Mouse (Mus musculus): ENCODE measurements at regions not wholly inside any gene's neighbourhood (a gene's known extent, or its start where the extent isn't known, plus 50 kb on each side); places are given as distances from the start of the nearest gene placed in this dataset.

DNA sequence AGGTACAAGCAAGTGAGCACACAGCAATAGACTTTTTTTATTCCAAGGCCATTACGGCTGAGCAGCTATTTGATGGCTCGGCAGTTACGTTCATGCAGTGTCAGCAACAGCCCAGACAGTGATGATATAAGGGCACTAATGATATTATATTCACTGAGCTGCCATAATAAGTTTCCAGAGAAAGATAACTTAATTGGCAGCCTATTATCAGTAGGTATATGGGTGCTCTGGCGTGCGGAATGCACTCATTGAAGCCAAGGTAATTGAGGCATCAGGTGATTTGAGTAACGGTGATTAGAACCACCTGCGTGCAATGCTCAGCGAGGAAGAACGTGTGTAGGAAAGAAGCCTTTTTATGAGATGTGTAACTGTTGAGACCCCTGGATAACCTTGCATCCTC lies 358.0 kb downstream of the Cenpc1 start:
- intact Hi-C loops (cut with DNase I), result no loop called here

DNA sequence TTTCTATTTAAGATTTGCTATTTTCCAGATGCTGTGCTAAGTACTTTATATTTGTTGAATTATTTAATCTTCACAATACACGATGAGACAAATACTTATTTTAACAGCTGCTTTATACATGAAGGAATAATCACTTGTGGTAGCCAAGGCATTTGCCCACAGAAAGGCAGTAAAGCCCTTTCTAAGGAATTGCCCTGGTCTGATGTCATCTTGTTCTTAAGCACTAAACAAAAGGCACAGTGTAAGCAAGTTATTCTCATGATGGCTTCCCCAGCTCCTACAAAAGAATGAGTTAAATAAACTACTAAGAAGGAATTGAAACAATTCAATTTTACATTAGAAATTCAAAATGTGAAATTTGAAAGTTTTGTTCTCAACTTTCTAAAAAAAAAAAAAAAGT lies 358.8 kb downstream of the Cenpc1 start:
- intact Hi-C loops (cut with DNase I), result no loop called here

DNA sequence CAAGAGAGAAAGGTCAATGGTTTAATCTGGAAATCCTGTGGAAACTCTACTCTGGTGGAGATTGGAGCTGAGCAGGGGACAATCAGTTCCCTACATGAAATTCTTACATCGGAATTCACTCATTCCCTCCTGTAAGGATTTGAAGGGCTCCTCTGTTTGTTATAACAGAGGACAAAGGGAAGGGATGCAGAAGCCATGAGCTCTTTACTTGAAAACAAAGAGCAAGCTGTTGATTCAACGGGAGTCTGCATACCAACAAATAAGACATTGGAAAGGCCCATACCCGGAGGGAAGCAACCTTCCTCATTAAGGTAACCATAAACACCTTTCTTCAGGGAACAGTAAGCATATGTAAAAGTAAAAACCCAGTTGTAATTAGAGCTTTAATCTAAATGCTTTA lies 359.3 kb downstream of the Cenpc1 start:
- intact Hi-C loops (cut with DNase I), result no loop called here

GRCm38 (mm10) chr5:85677872-85678271 lies 387.5 kb downstream of the Cenpc1 start:
- intact Hi-C loops (cut with DNase I), result no loop called here

- intact Hi-C loops (cut with DNase I), result no loop called here
Observed at GRCm38 (mm10) chr5:85671121-85671520, 394.3 kb downstream of the Cenpc1 start.

DNA sequence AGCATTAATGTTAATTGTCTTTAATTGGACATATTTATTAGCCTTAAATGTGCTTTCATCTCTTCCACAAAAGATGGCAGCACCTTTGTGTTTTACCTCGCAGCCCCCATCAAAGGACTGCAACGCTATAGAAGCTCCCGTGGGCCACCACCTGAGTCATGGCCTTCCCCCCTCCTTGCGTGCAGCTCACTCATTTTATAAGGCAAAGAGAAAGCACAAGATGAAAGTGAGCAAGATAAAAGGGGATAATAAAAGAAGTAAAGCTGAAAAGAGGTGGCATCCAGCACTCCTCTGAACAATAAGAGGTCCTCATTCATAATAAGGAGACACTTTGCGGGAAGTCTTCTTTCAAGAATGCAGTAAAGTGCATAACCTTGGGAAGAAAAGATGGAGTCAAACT lies 403.9 kb downstream of the Cenpc1 start:
- intact Hi-C loops (cut with DNase I), result no loop called here

DNA sequence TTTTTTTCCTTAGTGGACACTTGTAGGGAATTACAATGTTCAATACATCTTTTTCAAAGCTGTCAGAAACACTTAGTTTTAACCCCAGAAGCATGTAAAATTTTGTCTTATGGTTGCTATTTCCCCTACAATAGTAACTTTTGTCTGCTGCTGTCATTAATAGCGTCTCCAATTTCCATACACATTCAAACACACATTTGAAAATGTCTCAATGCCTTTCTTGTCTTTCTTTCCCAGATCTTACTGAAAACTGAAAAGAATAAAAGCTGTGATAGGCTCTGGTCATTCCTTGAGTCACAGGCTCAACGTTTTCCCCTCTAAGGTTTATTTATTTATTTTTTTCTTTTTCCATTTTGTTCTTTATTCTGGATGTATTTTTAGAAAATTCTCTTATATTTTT lies 444.3 kb downstream of the Cenpc1 start:
- intact Hi-C loops (cut with DNase I), result no loop called here

DNA sequence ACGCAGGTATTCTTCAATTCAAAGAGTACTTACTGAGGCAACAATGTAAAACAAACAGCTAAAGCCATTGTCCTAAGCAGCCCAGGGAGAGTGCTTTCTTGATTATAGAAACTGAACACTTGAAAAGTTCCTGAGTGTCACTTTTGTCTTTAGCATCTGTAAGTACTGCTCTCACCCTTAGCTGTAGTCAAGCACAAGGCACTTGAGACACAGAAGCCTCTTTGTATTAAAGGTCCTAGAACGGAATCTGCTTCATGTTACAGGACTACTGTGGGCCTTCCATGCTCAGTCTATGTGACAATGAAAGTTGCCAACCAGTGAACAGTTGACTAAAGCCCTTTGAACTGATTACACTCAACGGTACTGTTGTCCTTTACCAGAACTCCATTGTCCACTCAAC lies 450.6 kb downstream of the Cenpc1 start:
- intact Hi-C loops (cut with DNase I), result no loop called here

GRCm38 (mm10) chr5:85612606-85613005 lies 452.8 kb downstream of the Cenpc1 start:
- intact Hi-C loops (cut with DNase I), result no loop called here

DNA sequence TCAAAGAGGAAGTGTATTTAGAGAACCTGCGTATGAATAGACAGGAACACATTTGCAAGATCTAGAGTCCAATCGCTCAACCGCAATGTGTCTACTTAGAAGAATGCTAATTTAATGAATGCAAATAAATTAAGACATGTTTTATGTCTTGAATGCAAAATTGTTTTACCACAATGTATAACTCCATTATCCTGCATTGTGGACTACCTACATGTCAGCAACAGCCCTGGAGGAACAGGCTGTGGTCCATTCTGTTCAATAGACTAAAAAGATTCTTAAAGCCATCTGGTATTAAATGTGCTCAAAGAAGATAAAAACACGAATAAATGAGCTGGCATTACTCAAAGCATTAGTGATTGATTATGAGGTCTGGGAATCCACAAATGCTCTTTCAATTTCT lies 456.3 kb downstream of the Cenpc1 start:
- intact Hi-C loops (cut with DNase I), result no loop called here

GRCm38 (mm10) chr5:85598164-85598563 lies 467.2 kb downstream of the Cenpc1 start:
- intact Hi-C loops (cut with DNase I), result no loop called here

DNA sequence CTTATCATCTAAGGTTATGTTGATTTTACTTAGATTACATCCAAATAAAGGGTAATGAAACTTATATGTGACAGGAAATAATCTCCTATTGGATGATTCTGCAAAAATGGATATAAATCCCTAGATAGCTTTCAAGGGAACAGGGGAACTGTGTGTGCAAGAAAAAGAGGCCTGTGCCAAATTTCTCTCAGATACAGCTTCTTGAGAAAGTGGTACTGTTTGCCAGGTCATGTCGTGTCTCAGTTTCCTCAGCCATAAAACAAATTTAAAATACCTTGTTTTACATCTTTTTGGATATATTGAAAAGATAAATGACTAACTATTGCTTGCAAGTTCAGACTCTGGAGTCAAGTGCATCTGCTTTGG lies 470.3 kb downstream of the Cenpc1 start:
- intact Hi-C loops (cut with DNase I), result no loop called here

- intact Hi-C loops (cut with DNase I), result no loop called here
Observed at GRCm38 (mm10) chr5:85594413-85595081, 470.8 kb downstream of the Cenpc1 start.

DNA sequence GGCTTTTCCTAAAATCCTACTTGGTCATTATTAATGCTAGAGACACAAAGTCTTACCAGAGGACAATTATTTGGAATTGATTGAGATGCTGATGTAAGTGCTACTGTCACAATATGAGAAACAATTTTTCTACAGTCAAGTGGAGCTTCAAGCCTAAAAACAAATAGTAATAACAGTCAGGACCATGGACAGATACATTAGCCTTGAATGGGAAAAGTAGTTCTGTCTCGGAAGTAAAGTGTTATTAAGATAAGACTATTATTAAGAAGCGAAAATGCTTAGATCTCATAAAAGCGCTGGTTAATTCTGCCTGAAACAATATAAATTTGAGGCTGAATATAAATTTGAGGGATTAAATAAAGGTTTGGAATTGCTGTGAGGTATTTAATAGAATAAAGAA lies 473.1 kb downstream of the Cenpc1 start:
- intact Hi-C loops (cut with DNase I), result no loop called here

DNA sequence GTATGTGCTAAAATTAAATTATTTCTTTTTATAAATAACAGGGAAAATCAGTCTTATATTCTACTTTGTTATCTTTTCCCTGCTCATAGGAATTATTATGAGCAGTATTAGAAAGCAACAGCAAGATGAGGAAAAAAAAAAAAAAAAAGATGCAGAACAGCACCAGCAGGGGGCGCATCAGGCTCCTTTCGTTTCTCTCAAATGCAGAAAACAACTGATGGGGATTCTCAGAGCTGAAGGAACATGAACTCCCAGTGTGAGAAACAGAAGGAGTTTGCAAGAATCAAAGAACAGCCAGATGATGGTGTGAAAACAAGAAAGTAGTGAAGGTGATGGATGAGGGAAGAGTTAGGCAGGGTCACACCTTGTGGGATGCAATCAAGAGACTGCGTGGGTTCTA lies 478.7 kb downstream of the Cenpc1 start:
- intact Hi-C loops (cut with DNase I), result loop anchor here (5.0 to 10.0 kb wide), 2 partner anchors 348 to 406 kb away; no protein-coding TSS in a partner anchor

DNA sequence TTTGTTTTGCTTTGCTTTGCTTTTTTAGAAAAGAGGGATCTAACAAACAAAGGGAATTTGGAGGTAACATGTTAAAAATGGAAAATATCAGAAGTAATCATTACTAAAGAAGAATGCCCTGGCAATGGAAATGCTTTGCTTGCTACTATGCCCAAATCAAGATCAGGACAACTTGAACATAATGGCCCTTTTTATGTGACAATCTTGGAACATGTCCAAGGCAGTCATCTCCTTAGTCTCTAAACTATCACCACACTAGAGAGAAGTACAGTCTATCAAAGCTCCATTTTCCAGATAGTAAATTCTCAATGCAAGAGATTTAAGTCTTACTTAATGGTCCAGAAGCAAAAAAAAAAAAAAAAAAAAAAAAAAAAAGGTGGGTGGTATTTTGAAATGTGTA lies 492.9 kb downstream of the Cenpc1 start:
- intact Hi-C loops (cut with DNase I), result no loop called here

DNA sequence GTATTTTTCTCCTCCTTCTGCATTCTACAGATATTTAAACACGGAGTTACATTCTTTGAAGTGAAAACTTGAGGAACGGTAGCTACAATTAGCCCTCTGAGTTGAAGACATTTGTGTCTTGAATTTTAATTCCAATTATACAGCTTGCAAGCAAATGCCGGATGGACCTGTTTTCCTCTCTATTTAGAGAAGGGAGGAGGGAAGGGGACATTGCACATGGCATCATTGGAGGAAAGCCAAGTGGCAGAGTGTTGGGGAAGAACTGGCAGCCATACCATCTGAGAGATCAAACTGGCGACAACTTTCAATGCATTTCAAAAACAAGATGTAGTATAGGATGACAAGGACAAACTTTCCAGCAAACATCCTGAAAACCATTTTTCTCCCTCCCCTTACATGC lies 493.4 kb downstream of the Cenpc1 start:
- intact Hi-C loops (cut with DNase I), result no loop called here

DNA sequence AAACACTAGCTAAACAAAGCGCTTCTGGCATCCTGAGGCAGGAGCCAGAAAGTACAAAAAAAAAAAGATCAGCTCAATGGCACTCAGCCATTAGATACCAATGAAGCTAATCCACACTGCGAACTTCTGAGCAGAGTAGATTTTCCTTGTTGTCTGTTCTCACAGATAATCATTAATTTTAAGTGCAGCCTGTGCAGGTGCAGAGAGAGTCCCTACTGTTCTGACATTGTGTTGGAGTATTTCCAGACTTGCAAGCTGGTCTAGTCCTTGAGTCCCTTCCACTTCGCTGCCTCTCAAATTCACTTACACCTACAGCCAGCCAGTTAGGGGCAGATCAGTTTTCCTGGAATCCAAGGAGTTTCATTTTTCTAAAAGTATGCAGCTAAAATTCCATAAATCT lies 494.0 kb downstream of the Cenpc1 start:
- intact Hi-C loops (cut with DNase I), result no loop called here

DNA sequence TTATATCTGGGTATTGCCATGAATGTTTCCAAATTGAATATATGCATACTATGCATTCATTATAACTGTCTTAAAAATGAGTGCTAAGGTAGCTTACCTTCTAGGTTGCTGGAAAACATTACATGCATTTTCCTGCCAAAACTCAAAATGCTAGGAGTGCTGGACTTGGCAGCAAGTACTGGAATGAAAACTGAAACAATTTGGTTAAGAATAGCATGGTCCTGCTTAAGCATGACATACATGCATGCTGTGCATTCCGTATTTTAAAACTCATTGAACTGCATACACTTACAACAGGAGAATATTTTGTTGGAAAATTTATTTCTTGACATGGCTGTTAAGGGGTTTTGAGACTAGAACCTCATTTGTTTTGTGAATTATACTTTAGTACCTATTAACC lies 529.1 kb downstream of the Cenpc1 start:
- intact Hi-C loops (cut with DNase I), result no loop called here

DNA sequence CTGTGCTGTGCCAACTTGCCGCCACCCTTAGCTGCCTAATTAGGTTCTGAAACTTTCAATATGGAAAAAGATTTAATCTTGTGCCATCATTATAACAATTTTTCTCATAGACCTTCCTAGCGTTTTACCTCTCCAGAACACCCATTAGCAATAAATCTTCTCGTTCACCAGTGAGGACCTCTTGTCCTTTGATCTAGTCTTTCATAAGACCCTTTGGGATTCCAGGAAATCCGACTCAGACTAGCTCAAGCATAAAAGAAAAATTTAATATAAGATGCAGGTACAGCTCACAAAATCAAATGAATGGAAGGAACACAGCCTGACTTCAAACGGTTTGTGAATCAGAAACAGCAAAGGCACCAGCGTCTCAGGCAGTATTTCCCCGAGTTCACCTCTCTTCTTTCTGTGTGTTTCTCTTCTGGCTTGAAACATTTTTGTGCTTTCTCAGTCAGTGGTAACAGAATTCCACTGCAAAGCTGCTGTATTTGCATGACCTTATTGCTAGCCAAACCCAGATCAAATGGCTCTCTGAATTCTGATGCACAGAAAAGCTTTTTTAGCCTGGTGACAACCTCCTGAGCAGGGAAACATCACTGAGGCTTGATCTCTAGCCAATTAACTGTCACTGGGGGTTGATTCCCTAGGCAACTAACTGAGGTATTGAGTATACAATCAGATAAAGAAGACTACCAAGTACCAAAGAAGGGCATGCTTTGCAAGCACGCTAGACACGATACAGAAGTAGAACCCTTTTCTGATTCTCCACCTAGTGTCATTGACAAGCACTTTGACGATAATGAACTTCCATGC lies 539.8 kb downstream of the Cenpc1 start:
- intact Hi-C loops (cut with DNase I), result loop anchor here (10.0 kb wide), 1 partner anchor 601 kb away; no protein-coding TSS in a partner anchor

DNA sequence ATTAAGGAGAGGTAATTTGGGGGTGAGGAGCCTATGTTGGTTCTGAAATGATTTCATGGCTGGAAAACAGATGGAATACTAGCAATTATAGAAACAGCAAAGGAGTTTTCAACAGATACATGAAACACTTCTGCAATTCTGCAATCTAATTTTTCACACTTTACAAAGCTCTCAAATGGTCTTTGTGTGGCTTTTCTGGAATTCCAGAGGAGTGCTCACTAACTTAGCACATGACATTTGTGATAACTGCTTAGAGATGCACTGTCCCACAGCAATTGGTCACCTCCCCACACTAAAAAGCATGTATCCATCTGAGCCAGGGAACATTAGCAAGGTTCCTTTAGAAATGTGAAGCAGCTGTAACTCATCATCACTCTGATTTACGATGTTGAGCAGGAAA lies 560.1 kb downstream of the Cenpc1 start:
- intact Hi-C loops (cut with DNase I), result no loop called here

DNA sequence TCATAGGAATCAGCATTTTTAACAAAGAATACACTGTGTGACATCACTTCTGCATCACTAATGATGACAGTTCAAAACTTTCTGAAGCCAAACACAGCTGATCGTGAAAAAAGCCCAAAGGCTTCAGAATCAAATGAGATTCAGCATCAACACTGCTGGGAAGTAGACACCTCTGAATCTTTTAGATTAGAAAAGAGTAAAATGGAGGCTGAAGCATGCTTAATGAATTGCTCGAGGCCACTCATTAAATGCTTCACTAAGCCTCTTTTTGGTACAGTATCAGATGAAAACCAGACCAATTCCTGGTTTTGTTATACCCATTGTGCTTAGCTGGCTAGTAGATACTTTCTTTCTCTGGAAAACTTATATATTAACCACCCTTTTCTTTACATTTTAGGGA lies 568.1 kb downstream of the Cenpc1 start:
- intact Hi-C loops (cut with DNase I), result no loop called here

DNA sequence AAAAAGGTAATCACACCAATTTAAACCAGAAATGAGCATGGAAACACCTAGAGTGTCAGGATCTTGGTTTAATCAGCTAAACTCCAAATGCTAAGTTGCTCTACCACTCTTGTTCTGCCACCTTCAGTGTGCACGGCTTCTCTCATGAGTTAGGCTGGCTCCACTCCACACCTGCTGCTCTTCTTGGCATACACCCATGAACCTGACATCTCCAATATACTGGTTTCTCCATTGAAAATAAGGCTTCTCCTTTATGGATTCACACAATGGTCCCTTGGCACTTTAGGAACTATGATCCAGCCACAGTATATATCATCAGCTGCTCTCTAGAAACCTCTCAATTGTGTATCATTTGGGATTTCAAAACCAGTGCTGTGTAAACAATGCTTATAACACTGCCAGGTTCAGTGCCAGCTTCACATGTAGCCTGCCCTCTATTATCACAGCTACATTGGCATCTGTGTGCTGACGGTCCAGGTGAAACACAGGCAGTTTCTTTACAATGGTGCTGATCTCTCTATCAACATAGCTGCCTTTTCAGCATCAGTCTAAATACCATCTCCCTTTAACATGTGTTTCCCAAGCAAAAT lies 579.6 kb downstream of the Cenpc1 start:
- intact Hi-C loops (cut with DNase I), result no loop called here

Measured in adrenal gland (tissue).